Mouse (Mus musculus) embryo, embryonic 10.5 days (tissue): ENCODE measurements at regions not wholly inside any gene's neighbourhood (a gene's known extent, or its start where the extent isn't known, plus 50 kb on each side); places are given as distances from the start of the nearest gene placed in this dataset.

ENCODE experiments used
- DNase-seq: peaks from one replicate; pipeline ENCODE4 v3.0.0-alpha.2; 2015; ENCODE audit warnings: low spot score

DNA sequence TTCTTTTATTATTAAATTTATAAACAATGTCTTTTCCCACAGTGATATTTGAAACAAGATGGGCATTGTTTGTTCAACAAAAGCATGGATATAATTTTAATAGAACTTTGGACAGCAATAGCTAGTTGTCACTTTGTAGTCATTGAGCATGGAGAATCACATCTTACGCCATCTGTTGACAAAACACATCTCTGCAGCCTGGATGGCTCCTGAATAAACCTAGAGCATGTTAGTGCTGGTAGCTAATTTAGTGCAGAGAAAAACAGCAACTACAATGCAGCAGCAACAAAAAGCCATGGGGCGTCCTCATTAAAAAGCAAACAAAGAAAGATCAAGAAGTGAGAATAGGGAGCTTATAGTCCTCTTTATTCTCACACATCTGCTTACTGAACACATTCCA is 900.9 kb upstream of the Cdh7 start:
- DNase-seq = peak; percentile 5

- DNase-seq = no peak
These were observed 896.1 kb upstream of the Cdh7 start for GRCm38 (mm10) chr1:109086110-109086509.

- no peak for DNase-seq
These were observed 877.2 kb upstream of the Cdh7 start for GRCm38 (mm10) chr1:109105073-109105472.
